Mouse (Mus musculus) midbrain, embryonic 16.5 days (tissue): ENCODE measurements around the gene Gm10197. TPM values are rescaled to one million over a fixed set of nuclear protein-coding genes. Genes with fewer than 3 reads are reported as not detected.
"Not testable (repeated sequence)": the region's sequence is repeated elsewhere in the genome, so short reads cannot be mapped to it uniquely, and the experiment has no call there.

ENCODE experiments used
- ATAC-seq: fragments of 200-750 bp; cut with Nextera tagmentation; 2 replicates; pipeline ENCODE4 v1.8.0; 2017; ENCODE audit warnings: moderate TSS enrichment
- H3K27ac ChIP-seq: fragments of 300-500 bp; sonication (generic); 2 replicates; pipeline ENCODE4 v1.5.1; 2014; ENCODE audit warnings: mild to moderate bottlenecking, low read length, mixed read lengths
- H3K27me3 ChIP-seq: fragments of 300-500 bp; sonication (generic); 2 replicates; pipeline ENCODE4 v1.6.1; 2014; ENCODE audit warnings: low read depth, low read length, mixed read lengths; ENCODE audit not compliant: control insufficient read depth, insufficient read depth
- H3K36me3 ChIP-seq: fragments of 300-500 bp; sonication (generic); 2 replicates; pipeline ENCODE4 v1.6.1; 2014; ENCODE audit warnings: mild to moderate bottlenecking, low read length, moderate library complexity, mixed read lengths; ENCODE audit not compliant: control insufficient read depth, insufficient read depth
- H3K4me1 ChIP-seq: fragments of 300-500 bp; sonication (generic); 2 replicates; pipeline ENCODE4 v1.6.1; 2014; ENCODE audit warnings: mild to moderate bottlenecking, low read length, mixed read lengths; ENCODE audit not compliant: control insufficient read depth, insufficient read depth
- H3K4me2 ChIP-seq: fragments of 300-500 bp; sonication (generic); 2 replicates; pipeline ENCODE4 v1.6.1; 2014; ENCODE audit warnings: mild to moderate bottlenecking, low read length, mixed read lengths
- H3K4me3 ChIP-seq: fragments of 300-500 bp; sonication (generic); 2 replicates; pipeline ENCODE4 v1.5.1; 2014; ENCODE audit warnings: low read depth, mild to moderate bottlenecking, low read length, moderate library complexity, mixed read lengths
- H3K9ac ChIP-seq: fragments of 300-500 bp; sonication (generic); 2 replicates; pipeline ENCODE4 v1.6.1; 2014; ENCODE audit warnings: low read depth, low read length, mixed read lengths
- H3K9me3 ChIP-seq: fragments of 300-500 bp; sonication (generic); replicated peaks from 2 replicates; pipeline ENCODE4 v1.6.1; 2014; ENCODE audit warnings: mild to moderate bottlenecking, low read length, mixed read lengths; ENCODE audit not compliant: control insufficient read depth, poor library complexity, severe bottlenecking
- WGBS: fragments of 180-500 bp; shearing (Covaris S2); extraction: QIAGEN DNeasy Blood & Tissue Kit; methylation state at CpG from one replicate; pipeline ENCODE4 v1.1.7; 2014; 5-methylcytosine and 5-hydroxymethylcytosine counted together
- polyA plus RNA-seq: library from polyadenylated mRNA; unstranded; fragments of >200 nt; fragmentation: Nextera tagmentation; extraction: Ambion mirVana; gene quantifications from 2 replicates; pipeline ENCODE4 v1.2.1, GENCODE M21; 2015

Gene Gm10197
- polyA plus RNA-seq, 1 experiment from 2014 or later, result not detected

GRCm38 (mm10) chr19:53397451-53398233, 26.1 kb upstream of the Gm10197 start:
- Histone ChIP-seq H3K4me2 (no peak overlapping the region), H3K4me3 (no peak overlapping the region), H3K36me3 (no peaks in the 10 kb centered on the region), H3K9me3 (no peaks in the 10 kb centered on the region), H3K4me1 (no peaks in the 10 kb centered on the region), H3K27ac (no peak overlapping the region), H3K27me3 (no peaks in the 10 kb centered on the region), H3K9ac (no peak overlapping the region)
- ATAC-seq, result no peak
- WGBS, result 87% methylated on average over 12 of the region's 12 CpGs

- peaks cover 10% of the 10 kb centered on the region for H3K4me1 ChIP-seq
- H3K9ac ChIP-seq, H3K9me3 ChIP-seq, H3K27me3 ChIP-seq, H3K4me2 ChIP-seq, H3K36me3 ChIP-seq, H3K27ac ChIP-seq, ATAC-seq, H3K4me3 ChIP-seq: not testable (repeated sequence)
- whole genome bisulfite sequencing, result 49% methylated on average over 5 of the region's 5 CpGs
Measured at GRCm38 (mm10) chr19:53395805-53396204, 24.2 kb upstream of the Gm10197 start.

- not testable (repeated sequence) for ATAC-seq, H3K27ac ChIP-seq, H3K36me3 ChIP-seq, H3K9me3 ChIP-seq, H3K4me3 ChIP-seq, H3K27me3 ChIP-seq, H3K4me2 ChIP-seq, H3K9ac ChIP-seq
- WGBS, result 74% methylated on average over 3 of the region's 3 CpGs
- H3K4me1 ChIP-seq, result peaks cover 10% of the 10 kb centered on the region
Measured at GRCm38 (mm10) chr19:53394956-53395355, 23.4 kb upstream of the Gm10197 start.

GRCm38 (mm10) chr19:53394552-53394951, 23.0 kb upstream of the Gm10197 start:
- WGBS, result 19% methylated on average over 7 of the region's 7 CpGs
- 0 out of 2 replicates have a peak overlapping the region, but pooled peaks have one; percentile 23 for H3K4me2 ChIP-seq

GRCm38 (mm10) chr19:53393646-53394045, 22.1 kb upstream of the Gm10197 start:
- Histone ChIP-seq H3K36me3 (no peaks in the 10 kb centered on the region), H3K4me2 (no peak overlapping the region), H3K4me3 (no peak overlapping the region), H3K27ac (no peak overlapping the region), H3K27me3 (no peaks in the 10 kb centered on the region), H3K4me1 (peaks cover 15% of the 10 kb centered on the region), H3K9me3 (no peaks in the 10 kb centered on the region), H3K9ac (no peak overlapping the region)
- no peak for ATAC-seq

More at GRCm38 (mm10) chr19:53394552-53394951, 23.0 kb upstream of the Gm10197 start:
- no peak overlapping the region for H3K9ac ChIP-seq
- H3K27me3 ChIP-seq, result no peaks in the 10 kb centered on the region
- no peak for ATAC-seq
- H3K4me1 ChIP-seq, result peaks cover 10% of the 10 kb centered on the region
- no peak overlapping the region for H3K27ac ChIP-seq
- H3K36me3 ChIP-seq, result no peaks in the 10 kb centered on the region
- H3K9me3 ChIP-seq, result no peaks in the 10 kb centered on the region
- H3K4me3 ChIP-seq, result no peak overlapping the region

- no peaks in the 10 kb centered on the region for H3K27me3 ChIP-seq
- H3K9me3 ChIP-seq, result no peaks in the 10 kb centered on the region
- ATAC-seq, result no peak
- no peak overlapping the region for H3K4me3 ChIP-seq
- H3K4me1 ChIP-seq, result peaks cover 16% of the 10 kb centered on the region
- no peak overlapping the region for H3K4me2 ChIP-seq
- no peak overlapping the region for H3K27ac ChIP-seq
- WGBS, result 46% methylated on average over 8 of the region's 8 CpGs
- H3K36me3 ChIP-seq, result peaks cover 1% of the 10 kb centered on the region; the same call in 1 of the 2 replicates
- no peak overlapping the region for H3K9ac ChIP-seq
Measured at GRCm38 (mm10) chr19:53392781-53393343, 21.3 kb upstream of the Gm10197 start.

GRCm38 (mm10) chr19:53391787-53392186, 20.2 kb upstream of the Gm10197 start:
- Histone ChIP-seq H3K27me3 (no peaks in the 10 kb centered on the region), H3K9ac (no peak overlapping the region), H3K27ac (no peak overlapping the region), H3K4me1 (peaks cover 17% of the 10 kb centered on the region), H3K9me3 (no peaks in the 10 kb centered on the region), H3K4me3 (peak overlapping the region; percentile 99; the same call in 1 of the 2 replicates), H3K36me3 (peaks cover 9% of the 10 kb centered on the region; the same call in 1 of the 2 replicates), H3K4me2 (peak overlapping the region; percentile 85)
- 89% methylated on average over 5 of the region's 5 CpGs for WGBS
- ATAC-seq, result no peak

GRCm38 (mm10) chr19:53391386-53391785, 19.8 kb upstream of the Gm10197 start:
- H3K9me3 ChIP-seq, result no peaks in the 10 kb centered on the region
- H3K36me3 ChIP-seq, result peaks cover 10% of the 10 kb centered on the region
- no peaks in the 10 kb centered on the region for H3K27me3 ChIP-seq
- H3K4me3 ChIP-seq, result peak overlapping the region; percentile 99
- 42% methylated on average over 8 of the region's 8 CpGs for WGBS
- no peak for ATAC-seq
- H3K27ac ChIP-seq, result no peak overlapping the region; the same call in 1 of the 2 replicates
- H3K4me1 ChIP-seq, result peaks cover 17% of the 10 kb centered on the region
- peak overlapping the region; percentile 85 for H3K4me2 ChIP-seq
- peak overlapping the region; percentile 73 for H3K9ac ChIP-seq

GRCm38 (mm10) chr19:53390495-53391007, 19.0 kb upstream of the Gm10197 start, which contains the start of gene Smndc1:
TSS of gene Smndc1 (minus strand) at chr19:53390578.
- no peaks in the 10 kb centered on the region for H3K9me3 ChIP-seq
- H3K27me3 ChIP-seq, result no peaks in the 10 kb centered on the region
- peaks cover 17% of the 10 kb centered on the region for H3K4me1 ChIP-seq
- peaks cover 11% of the 10 kb centered on the region for H3K36me3 ChIP-seq
- peak; percentile 97 for ATAC-seq
- H3K9ac ChIP-seq, result peak within 1 kb of the TSS; percentile 99
- H3K27ac ChIP-seq, result peak within 1 kb of the TSS; percentile 97
- WGBS, result under 1% methylated on average over 47 of the region's 48 CpGs
- H3K4me3 ChIP-seq, result peak within 1 kb of the TSS; percentile 99
- peak within 1 kb of the TSS; percentile 85 for H3K4me2 ChIP-seq
